Mouse (Mus musculus) ES-CJ7 (cell line): ENCODE measurements around the gene Arhgap31.
"Not testable (repeated sequence)": the region's sequence is repeated elsewhere in the genome, so short reads cannot be mapped to it uniquely, and the experiment has no call there.

Experiments
- DNase-seq: peaks from one replicate; pipeline ENCODE4 v3.0.0; 2011; ENCODE audit warnings: low read depth, low spot score

Gene Arhgap31

GRCm38 (mm10) chr16:38688531-38689264 is 24.4 kb downstream of the Arhgap31 start:
- DNase-seq, result no peak

- DNase-seq, result no peak
These were observed 25.4 kb downstream of the Arhgap31 start for GRCm38 (mm10) chr16:38687673-38688072.

GRCm38 (mm10) chr16:38683094-38683493 is 30.0 kb downstream of the Arhgap31 start:
- DNase-seq, result no peak

GRCm38 (mm10) chr16:38681313-38681712 is 31.8 kb downstream of the Arhgap31 start:
- DNase-seq, result no peak

GRCm38 (mm10) chr16:38679431-38680021 is 33.5 kb downstream of the Arhgap31 start:
- DNase-seq, result no peak

- DNase-seq, result no peak
These were observed 34.2 kb downstream of the Arhgap31 start for GRCm38 (mm10) chr16:38678853-38679252.

- DNase-seq, result not testable (repeated sequence)
These were observed 35.1 kb downstream of the Arhgap31 start for GRCm38 (mm10) chr16:38677941-38678340.

- no peak for DNase-seq
These were observed 35.9 kb downstream of the Arhgap31 start for GRCm38 (mm10) chr16:38677171-38677570.

- no peak for DNase-seq
These were observed 36.4 kb downstream of the Arhgap31 start for GRCm38 (mm10) chr16:38676647-38677046.

- DNase-seq, result no peak
These were observed 37.3 kb downstream of the Arhgap31 start for GRCm38 (mm10) chr16:38675600-38676335.

- no peak for DNase-seq
These were observed 38.2 kb downstream of the Arhgap31 start for GRCm38 (mm10) chr16:38674891-38675290.

GRCm38 (mm10) chr16:38673511-38673910 is 39.6 kb downstream of the Arhgap31 start:
- peak; percentile 10 for DNase-seq

- no peak for DNase-seq
These were observed 40.1 kb downstream of the Arhgap31 start for GRCm38 (mm10) chr16:38672947-38673346.

- DNase-seq, result no peak
These were observed 40.7 kb downstream of the Arhgap31 start for GRCm38 (mm10) chr16:38672370-38672769.

GRCm38 (mm10) chr16:38670621-38671390 is 42.3 kb downstream of the Arhgap31 start:
- no peak for DNase-seq

- DNase-seq, result no peak
These were observed 44.0 kb downstream of the Arhgap31 start for GRCm38 (mm10) chr16:38668871-38669675.

- no peak for DNase-seq
These were observed 46.6 kb downstream of the Arhgap31 start for GRCm38 (mm10) chr16:38666523-38666922.

GRCm38 (mm10) chr16:38666016-38666415 is 47.1 kb downstream of the Arhgap31 start:
- no peak for DNase-seq

- DNase-seq, result no peak
These were observed 50.5 kb downstream of the Arhgap31 start for GRCm38 (mm10) chr16:38662575-38662974.

GRCm38 (mm10) chr16:38654308-38654707 is 58.8 kb downstream of the Arhgap31 start:
- DNase-seq, result no peak

- no peak for DNase-seq
These were observed 59.6 kb downstream of the Arhgap31 start for GRCm38 (mm10) chr16:38653390-38653871.
